Mouse (Mus musculus): ENCODE results near the gene Mmp28. TPM values are rescaled to one million over a fixed set of nuclear protein-coding genes. Genes with fewer than 3 reads are reported as not detected.
A peak's percentile ranks its signal among the peaks of the same experiment; 100 is the strongest.

Gene Mmp28
- total and polyA plus RNA-seq, 3 experiments: 3.3 to 4.9 (median 4.7) TPM

- Histone ChIP-seq H3K27me3 (ENCODE audit: control insufficient read depth, insufficient read depth, low read length) (no peaks in the 10 kb centered on the region), H3K4me1 (ENCODE audit: control insufficient read depth, insufficient read depth, low read length) (peaks cover 4% of the 10 kb centered on the region), H3K27ac (peak overlapping the region; percentile 47), H3K36me3 (ENCODE audit: control insufficient read depth, insufficient read depth, low read length) (peaks cover 6% of the 10 kb centered on the region), H3K9ac (ENCODE audit: low read depth, low read length) (no peak overlapping the region), H3K79me2 (replicated peaks; ENCODE audit: control insufficient read depth, insufficient read depth, low read length) (no peaks in the 10 kb centered on the region), H3K4me3 (no peak overlapping the region)
- 67% methylated on average over 7 of the region's 7 CpGs for WGBS
- intact Hi-C loops (cut with DNase I): no loop called here
- no peak for TF ChIP-seq POLR2A (IDR thresholded peaks at IDR 0.05; ENCODE audit: insufficient read depth, low read depth, low read length)
- 0 out of 2 replicates have a peak, but pooled peaks have one; percentile 48 for TF ChIP-seq EP300 (IDR thresholded peaks at IDR 0.05; ENCODE audit: insufficient read depth, low read depth, low read length)
- TF ChIP-seq CTCF (IDR thresholded peaks at IDR 0.05): no peak
- DNase-seq: peak in 1 of 2 experiments; percentile 46
These were observed 65.2 kb downstream of the Mmp28 start for GRCm38 (mm10) chr11:83397626-83398025.

- Histone ChIP-seq H3K79me2 (replicated peaks; ENCODE audit: control insufficient read depth, insufficient read depth, low read length) (0 out of 2 replicates have a peak, but pooled peaks cover 1% of the 10 kb centered on the region), H3K36me3 (ENCODE audit: control insufficient read depth, insufficient read depth, low read length) (peaks cover 9% of the 10 kb centered on the region), H3K9ac (ENCODE audit: low read depth, low read length) (no peak overlapping the region), H3K4me3 (no peak overlapping the region), H3K4me1 (ENCODE audit: control insufficient read depth, insufficient read depth, low read length) (peaks cover 4% of the 10 kb centered on the region), H3K27ac (no peak overlapping the region), H3K27me3 (ENCODE audit: control insufficient read depth, insufficient read depth, low read length) (no peaks in the 10 kb centered on the region)
- WGBS: 52% methylated on average over 6 of the region's 6 CpGs
- intact Hi-C loops (cut with DNase I): no loop called here
- DNase-seq: no peak
- TF ChIP-seq EP300 (IDR thresholded peaks at IDR 0.05; ENCODE audit: insufficient read depth, low read depth, low read length) (no peak), CTCF (IDR thresholded peaks at IDR 0.05) (no peak), POLR2A (IDR thresholded peaks at IDR 0.05; ENCODE audit: insufficient read depth, low read depth, low read length) (no peak)
These were observed 68.0 kb downstream of the Mmp28 start for GRCm38 (mm10) chr11:83394802-83395439.

GRCm38 (mm10) chr11:83393062-83393461 is 69.8 kb downstream of the Mmp28 start:
- no peak overlapping the region for H3K4me3 ChIP-seq
- intact Hi-C loops (cut with DNase I): no loop called here
- H3K36me3 ChIP-seq (ENCODE audit: control insufficient read depth, insufficient read depth, low read length): peaks cover 9% of the 10 kb centered on the region
- peak; percentile 30 to 38 for DNase-seq
- WGBS: 34% methylated on average over 4 of the region's 4 CpGs
- H3K9ac ChIP-seq (ENCODE audit: low read depth, low read length): peak overlapping the region; percentile 50; the same call in 1 of the 2 replicates
- TF ChIP-seq EP300 (IDR thresholded peaks at IDR 0.05; ENCODE audit: insufficient read depth, low read depth, low read length): 0 out of 2 replicates have a peak, but pooled peaks have one; percentile 9
- TF ChIP-seq CTCF (IDR thresholded peaks at IDR 0.05): no peak
- peak; percentile 84 for TF ChIP-seq POLR2A (IDR thresholded peaks at IDR 0.05; ENCODE audit: insufficient read depth, low read depth, low read length)
- H3K4me1 ChIP-seq (ENCODE audit: control insufficient read depth, insufficient read depth, low read length): peaks cover 4% of the 10 kb centered on the region
- no peaks in the 10 kb centered on the region for H3K27me3 ChIP-seq (ENCODE audit: control insufficient read depth, insufficient read depth, low read length)
- 0 out of 2 replicates have a peak, but pooled peaks cover 1% of the 10 kb centered on the region for H3K79me2 ChIP-seq (replicated peaks; ENCODE audit: control insufficient read depth, insufficient read depth, low read length)
- H3K27ac ChIP-seq: peak overlapping the region; percentile 89

Other genes starting within 250 kb of the Mmp28 start
- under 1 TPM in 1 of 2 experiments, not detected in 1; 0.14 TPM for gene Slfn14, start 176.3 kb downstream of the Mmp28 start, total RNA-seq (2021)
- not detected in 2 replicates for gene Slfn14, start 176.3 kb downstream of the Mmp28 start, polyA plus RNA-seq (2012; rRNA removed)
- gene Ap2b1, start 164.0 kb downstream of the Mmp28 start, total RNA-seq (2021): 10 to 100 TPM; 42.2 to 43.6 TPM
- 16.3 and 27.8 TPM in 2 replicates for gene Ap2b1, start 164.0 kb downstream of the Mmp28 start, polyA plus RNA-seq (2012; rRNA removed)
- 10 to 100 TPM in 1 of 2 experiments, 1 to 10 TPM in 1; 8.7 to 13.5 TPM for gene Pex12, start 160.5 kb downstream of the Mmp28 start, total RNA-seq (2021)
- 7.2 and 8.6 TPM in 2 replicates for gene Pex12, start 160.5 kb downstream of the Mmp28 start, polyA plus RNA-seq (2012; rRNA removed)
- gene Rasl10b, start 53.9 kb downstream of the Mmp28 start, total RNA-seq (2021): 10 to 100 TPM; 61.9 to 77.8 TPM
- gene Rasl10b, start 53.9 kb downstream of the Mmp28 start, polyA plus RNA-seq (2012; rRNA removed): 70.8 and 71.6 TPM in 2 replicates
- gene Gas2l2, start 33.6 kb downstream of the Mmp28 start, total RNA-seq (2021): not detected
- gene Gas2l2, start 33.6 kb downstream of the Mmp28 start, polyA plus RNA-seq (2012; rRNA removed): 0.10 TPM in 1 of 2 replicates, not detected in the other
- gene 1700020L24Rik, start 25.4 kb downstream of the Mmp28 start, total RNA-seq (2021): not detected
- 0.27 TPM in 1 of 2 replicates, not detected in the other for gene 1700020L24Rik, start 25.4 kb downstream of the Mmp28 start, polyA plus RNA-seq (2012; rRNA removed)
- gene Taf15, start 10.0 kb upstream of the Mmp28 start, total RNA-seq (2021): 10 to 100 TPM; 34.2 to 39.6 TPM
- gene Taf15, start 10.0 kb upstream of the Mmp28 start, polyA plus RNA-seq (2012; rRNA removed): 9.1 and 15.2 TPM in 2 replicates
- gene Heatr9, start 59.1 kb upstream of the Mmp28 start, total RNA-seq (2021): not detected
- not detected in 2 replicates for gene Heatr9, start 59.1 kb upstream of the Mmp28 start, polyA plus RNA-seq (2012; rRNA removed)
- gene Ccl5, start 67.4 kb upstream of the Mmp28 start, total RNA-seq (2021): under 1 TPM in 1 of 2 experiments, not detected in 1; 0.80 TPM
- 2.5 and 20.2 TPM in 2 replicates for gene Ccl5, start 67.4 kb upstream of the Mmp28 start, polyA plus RNA-seq (2012; rRNA removed)
- gene Ccl9, start 115.6 kb upstream of the Mmp28 start, total RNA-seq (2021): 10 to 100 TPM; 12.6 to 13.7 TPM
- 4.3 and 6.7 TPM in 2 replicates for gene Ccl9, start 115.6 kb upstream of the Mmp28 start, polyA plus RNA-seq (2012; rRNA removed)
- 10 to 100 TPM; 21.5 to 25.4 TPM for gene Ccl6, start 130.0 kb upstream of the Mmp28 start, total RNA-seq (2021)
- gene Ccl6, start 130.0 kb upstream of the Mmp28 start, polyA plus RNA-seq (2012; rRNA removed): 13.0 and 14.1 TPM in 2 replicates
- gene Rpl9-ps1, start 182.6 kb upstream of the Mmp28 start, total RNA-seq (2021): not detected
- gene Rpl9-ps1, start 182.6 kb upstream of the Mmp28 start, polyA plus RNA-seq (2012; rRNA removed): not detected in 2 replicates
- not detected for gene Ccl3, start 186.3 kb upstream of the Mmp28 start, total RNA-seq (2021)
- gene Ccl3, start 186.3 kb upstream of the Mmp28 start, polyA plus RNA-seq (2012; rRNA removed): 0.59 and 0.92 TPM in 2 replicates
- gene Ccl4, start 199.5 kb upstream of the Mmp28 start, total RNA-seq (2021): not detected
- 0.61 and 1.00 TPM in 2 replicates for gene Ccl4, start 199.5 kb upstream of the Mmp28 start, polyA plus RNA-seq (2012; rRNA removed)
- 1 to 10 TPM; 4.3 to 4.5 TPM for gene Wfdc17, start 240.9 kb upstream of the Mmp28 start, total RNA-seq (2021)
- 7.1 and 9.0 TPM in 2 replicates for gene Wfdc17, start 240.9 kb upstream of the Mmp28 start, polyA plus RNA-seq (2012; rRNA removed)
- not detected for gene Wfdc18, start 245.9 kb upstream of the Mmp28 start, total RNA-seq (2021)
- gene Wfdc18, start 245.9 kb upstream of the Mmp28 start, polyA plus RNA-seq (2012; rRNA removed): not detected in 2 replicates